Mouse (Mus musculus) lung, adult 2 months (tissue): ENCODE measurements around the gene Hnrnpa1.
A peak's percentile ranks its signal among the peaks of the same experiment; 100 is the strongest.

Experiments
- CTCF ChIP-seq: fragments of 200-500 bp; IDR thresholded peaks from 2 replicates; pipeline ENCODE4 v1.5.1; 2011; ENCODE audit warnings: mild to moderate bottlenecking, low read length, control low read depth; ENCODE audit not compliant: insufficient read depth
- POLR2A ChIP-seq: fragments of 200-500 bp; IDR thresholded peaks from 2 replicates; pipeline ENCODE4 v1.6.1; 2011; ENCODE audit warnings: low read depth, mild to moderate bottlenecking, control low read depth, low read length, borderline replicate concordance; ENCODE audit errors: extremely low read depth

- TF ChIP-seq CTCF (no peak), POLR2A (peak; percentile 95; the same call in 1 of the 2 replicates)
Observed at GRCm38 (mm10) chr15:103240160-103241028, at the start of gene Hnrnpa1.
